Mouse (Mus musculus) heart, postnatal 4 days (tissue): ENCODE results near the gene Hoxd12. TPM values are rescaled to one million over a fixed set of nuclear protein-coding genes. Genes with fewer than 3 reads are reported as not detected.

Experiments used
- DNase-seq: peaks from one replicate; pipeline ENCODE4 v3.0.0; 2021
- total RNA-seq, 2 experiments: library from RNA; stranded (reverse); gene quantifications; 2 replicates each; pipeline ENCODE4 v1.2.3; 2021

Hoxd12 gene
- total RNA-seq, 2 experiments from 2014 or later = not detected

DNA sequence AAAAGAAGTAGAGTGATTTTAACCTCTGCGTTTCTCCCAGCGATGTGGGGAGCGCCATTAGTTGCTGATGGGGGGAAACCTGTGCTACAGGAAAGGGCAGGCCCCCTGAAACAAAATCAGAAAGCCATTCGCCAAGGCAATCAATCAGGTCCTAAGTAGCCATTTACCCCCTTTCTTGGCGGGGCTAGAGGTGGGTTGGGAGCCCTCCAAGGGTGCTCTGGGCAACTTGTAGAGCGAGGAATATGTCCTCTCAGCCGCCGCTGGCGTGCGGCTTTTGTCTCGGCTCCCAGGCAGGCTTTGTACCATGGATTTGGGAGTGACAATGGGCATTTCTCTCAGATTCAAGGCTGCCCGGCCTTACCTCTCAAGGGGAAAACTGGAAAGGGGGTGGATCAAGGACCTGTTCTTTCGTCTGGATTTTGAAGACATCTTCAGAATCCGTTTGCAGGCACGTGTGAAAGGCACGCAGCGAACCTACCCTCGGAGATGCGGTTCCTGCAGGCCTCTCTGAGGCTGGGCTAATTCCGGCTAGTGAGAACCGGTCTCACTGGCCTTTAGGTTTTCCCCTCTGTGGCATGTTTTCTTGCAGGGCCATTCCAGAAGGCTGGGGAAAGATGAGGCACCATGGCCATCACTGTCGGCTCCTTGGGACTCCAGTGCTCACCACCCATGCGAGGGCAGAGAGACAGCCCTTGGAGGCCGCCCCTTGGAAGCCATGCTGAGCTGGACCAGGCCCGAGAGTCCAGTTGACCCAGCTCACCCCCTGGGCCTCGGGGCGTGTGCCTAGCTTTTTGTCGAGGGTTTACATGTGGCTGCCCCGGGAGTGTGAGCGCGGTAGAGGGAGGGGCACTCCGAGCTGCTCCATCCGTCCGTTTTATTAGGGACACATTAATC is 21.9 kb downstream of the Hoxd12 start:
- DNase-seq = no peak

DNA sequence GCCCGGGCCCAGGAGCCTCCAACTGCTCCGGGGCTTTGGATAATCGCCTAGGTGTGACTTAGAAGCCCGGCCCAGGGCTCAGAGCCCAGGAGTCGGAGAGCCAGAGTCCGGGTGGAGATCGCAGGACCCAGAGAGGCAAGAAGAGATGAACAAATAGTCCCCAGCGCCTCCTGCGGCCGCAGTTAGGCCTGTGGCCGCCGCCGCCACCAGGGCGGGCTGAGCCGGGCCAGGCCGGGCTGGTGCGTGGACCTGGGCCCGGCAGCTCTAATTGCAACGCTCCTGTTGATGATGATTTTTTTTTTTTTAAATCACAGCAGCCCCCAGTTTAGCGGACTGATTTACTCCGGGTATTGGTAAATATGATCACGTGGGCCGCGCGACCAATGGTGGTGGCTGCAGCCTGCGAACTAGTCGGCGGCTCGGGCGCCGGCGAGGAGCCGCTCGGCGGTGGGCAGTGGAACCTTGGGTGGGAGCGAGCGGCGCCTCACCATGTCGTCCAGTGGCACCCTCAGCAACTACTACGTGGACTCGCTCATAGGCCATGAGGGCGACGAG is 22.8 kb downstream of the Hoxd12 start, which contains the start of gene Hoxd9:
Gene Hoxd9 (plus strand): TSS at position 161 of the 555 bp plus-strand sequence.
- DNase-seq = peak; percentile 54

DNA sequence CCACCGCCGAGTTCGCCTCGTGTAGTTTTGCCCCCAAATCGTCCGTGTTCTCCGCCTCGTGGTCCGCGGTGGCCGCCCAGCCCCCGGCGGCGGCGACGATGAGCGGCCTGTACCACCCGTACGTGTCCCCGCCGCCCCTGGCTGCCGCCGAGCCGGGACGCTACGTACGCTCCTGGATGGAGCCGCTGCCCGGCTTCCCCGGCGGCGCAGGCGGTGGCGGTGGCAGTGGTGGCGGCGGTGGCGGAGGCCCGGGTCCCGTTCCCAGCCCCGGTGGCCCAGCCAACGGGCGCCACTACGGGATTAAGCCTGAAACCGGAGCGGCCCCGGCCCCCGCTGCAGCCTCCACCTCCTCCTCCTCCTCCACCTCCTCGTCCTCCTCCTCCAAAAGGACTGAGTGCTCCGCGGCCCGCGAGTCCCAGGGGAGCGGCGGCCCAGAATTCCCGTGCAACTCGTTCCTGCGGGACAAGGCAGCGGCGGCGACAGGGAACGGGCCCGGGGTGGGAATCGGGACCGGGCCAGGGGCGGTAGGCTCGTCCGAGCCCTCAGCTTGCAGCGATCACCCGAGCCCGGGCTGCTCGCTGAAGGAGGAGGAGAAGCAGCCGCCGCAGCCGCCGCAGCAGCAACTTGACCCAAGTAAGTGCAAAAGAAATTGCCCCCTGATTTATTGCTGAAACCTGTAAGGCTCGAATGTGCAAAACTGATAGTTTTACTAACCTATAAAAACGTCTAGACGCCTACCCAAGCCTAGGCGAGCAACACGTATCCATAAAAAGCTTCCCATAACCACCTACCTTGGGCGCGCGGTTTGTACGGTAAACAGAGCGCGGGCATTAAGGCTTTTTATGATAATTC is 23.6 kb downstream of the Hoxd12 start:
- no peak for DNase-seq

DNA sequence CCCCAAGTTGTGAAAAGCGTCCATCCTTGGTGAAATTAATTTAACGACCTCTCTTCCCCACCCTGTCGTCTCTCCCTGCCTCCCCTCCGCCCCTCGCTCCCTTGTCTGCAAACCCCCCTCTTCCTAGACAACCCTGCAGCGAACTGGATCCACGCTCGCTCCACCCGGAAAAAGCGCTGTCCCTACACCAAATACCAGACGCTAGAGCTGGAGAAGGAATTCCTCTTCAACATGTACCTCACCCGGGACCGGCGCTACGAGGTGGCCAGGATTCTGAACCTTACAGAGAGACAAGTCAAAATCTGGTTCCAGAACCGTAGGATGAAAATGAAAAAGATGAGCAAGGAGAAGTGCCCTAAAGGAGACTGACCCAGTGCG is 24.2 kb downstream of the Hoxd12 start:
- no peak for DNase-seq

DNA sequence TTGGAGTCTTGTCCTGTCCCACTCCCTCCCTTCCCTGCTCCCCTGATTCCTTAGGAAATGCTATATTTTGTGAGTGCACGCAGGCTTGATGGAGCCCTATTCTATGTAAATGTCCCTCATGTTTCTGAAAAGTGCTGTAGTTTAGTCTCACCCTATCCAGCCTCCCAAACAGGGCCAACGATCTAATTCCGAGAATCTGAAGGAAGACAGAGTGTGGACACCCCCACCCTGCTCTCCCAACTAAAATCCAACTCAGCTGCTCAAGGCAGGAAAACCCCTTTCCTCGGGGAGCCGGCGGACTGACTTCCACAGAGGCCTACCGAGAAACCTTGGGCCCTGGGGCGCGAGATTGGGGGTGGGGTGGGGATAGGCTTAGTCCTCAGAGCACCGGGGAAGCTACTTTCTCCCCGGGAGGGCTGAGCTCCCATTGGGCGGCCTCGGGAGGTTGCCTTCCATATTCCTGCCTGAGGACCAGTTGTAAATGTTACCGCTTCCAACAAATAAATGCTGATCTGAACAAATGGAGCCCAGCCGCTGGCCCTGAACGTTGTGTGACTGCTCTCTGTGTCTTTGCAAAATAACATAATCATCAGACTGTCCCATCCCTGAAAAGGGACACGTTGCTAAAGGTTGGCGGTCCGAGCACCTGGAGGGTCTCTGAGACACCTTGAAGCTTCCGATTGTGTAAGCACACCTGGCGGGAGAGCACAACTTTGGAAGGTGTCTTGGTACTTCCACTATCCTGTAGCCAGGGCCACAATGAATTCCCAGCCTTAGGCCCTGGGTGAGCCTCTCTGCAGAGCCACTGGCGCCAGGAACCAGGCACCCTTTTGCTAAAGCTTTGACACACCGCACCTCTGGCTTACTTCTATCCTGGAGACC is 25.1 kb downstream of the Hoxd12 start:
- DNase-seq = no peak

DNA sequence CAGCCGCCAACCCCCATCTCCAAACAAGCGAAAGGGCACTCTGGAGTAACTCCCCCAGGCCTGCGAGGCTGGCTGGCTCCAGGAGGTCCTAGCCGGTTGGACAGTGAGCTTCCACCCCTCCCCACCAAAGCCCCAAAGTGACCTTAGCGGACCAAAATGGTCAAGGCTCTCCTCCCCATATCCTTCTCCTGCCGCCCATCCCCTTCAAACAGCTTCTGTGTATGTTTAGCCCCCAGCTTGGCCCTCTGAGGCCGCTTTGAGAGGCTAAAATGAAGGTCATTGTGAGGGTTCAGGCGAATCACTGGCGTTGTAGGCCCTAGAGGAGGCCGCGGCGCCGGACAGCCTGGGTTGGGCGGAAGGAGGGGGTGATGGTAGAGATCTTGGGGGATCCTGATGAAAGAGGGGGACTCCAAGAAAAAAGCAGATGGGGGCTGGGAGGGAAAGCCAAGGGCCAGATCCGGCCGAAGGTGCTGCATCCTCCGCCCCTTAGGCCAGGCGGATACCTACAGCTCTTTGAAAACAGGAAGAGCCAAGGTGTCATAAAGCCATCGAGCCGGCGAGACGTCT is 25.8 kb downstream of the Hoxd12 start:
- no peak for DNase-seq

DNA sequence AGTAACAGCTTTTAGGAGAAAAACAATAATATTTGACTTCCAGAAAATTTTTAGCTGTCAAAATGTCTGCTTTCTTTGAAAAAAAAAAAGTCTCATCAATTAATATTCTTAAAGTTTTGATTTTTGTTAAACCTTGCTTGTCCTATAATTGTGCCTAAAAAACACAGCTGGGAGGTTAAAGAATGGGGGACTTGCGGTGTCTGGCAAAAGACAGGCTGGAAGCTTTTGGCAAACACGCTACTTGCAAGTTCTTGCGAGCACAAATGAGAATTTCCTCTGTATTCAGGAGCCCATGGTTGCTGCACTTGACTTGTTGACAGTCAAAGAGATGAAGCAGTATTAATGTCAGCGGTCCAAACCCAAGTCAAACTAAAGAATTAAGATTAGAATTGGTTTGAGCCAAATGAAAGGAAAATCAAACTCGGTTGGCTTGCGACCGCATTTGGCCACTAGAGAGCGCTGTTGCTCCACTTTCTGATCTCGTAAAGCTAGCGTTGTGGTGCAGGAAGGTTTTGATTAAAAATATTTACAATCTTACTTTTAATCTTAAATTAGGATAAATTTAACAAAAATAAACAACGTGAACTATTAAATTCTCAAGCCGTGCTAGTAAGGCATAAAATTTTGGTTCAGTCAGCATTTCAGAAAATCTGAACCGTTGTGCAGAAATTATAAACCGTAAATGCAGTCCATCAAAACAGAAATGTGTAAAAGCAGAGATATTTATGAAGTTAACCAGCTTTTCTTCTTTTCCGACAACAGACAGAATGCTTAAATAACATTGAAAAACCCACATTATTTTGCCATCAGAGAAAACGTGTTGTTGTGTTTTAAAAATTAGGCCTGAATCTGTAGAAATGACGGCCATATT is 27.4 kb downstream of the Hoxd12 start:
- peak; percentile 87 for DNase-seq

DNA sequence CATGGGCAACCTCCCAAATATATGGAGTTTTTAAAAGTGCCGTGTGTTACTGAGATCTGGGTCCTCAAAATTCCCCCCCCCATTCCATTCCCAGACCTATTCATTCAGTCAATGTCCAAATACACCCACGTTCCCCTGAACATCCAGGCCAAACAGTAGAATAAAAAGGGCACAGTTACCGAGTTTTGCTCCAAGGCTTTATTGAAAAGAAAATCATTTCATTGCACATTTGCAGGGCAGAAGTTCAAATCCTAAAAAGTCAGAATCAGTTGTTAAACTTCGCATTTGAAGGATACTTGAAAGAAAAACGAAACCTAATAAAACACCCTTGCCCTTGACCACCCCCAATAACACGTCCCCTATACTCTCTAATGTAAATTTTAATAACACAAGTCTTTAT is 28.0 kb downstream of the Hoxd12 start:
- no peak for DNase-seq

DNA sequence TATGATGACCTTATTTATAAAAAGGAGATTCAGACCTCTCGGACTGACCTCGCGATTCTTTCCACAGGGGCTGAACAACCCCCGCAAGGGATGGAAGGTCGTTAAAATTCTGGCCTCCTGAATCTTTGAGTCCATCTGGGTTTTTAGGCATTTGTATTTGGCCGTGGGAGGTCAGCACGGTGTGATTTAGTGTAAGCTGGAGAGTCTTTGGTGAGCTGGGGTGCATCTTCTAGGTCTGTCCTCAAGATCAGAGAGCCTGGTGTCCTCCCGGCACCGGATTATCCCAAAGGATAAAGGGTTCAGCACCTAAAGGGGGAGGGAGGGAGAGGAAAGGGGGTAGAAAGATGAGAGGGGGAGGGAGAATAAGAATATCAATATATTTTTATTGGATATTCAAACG is 28.5 kb downstream of the Hoxd12 start:
- DNase-seq = no peak

DNA sequence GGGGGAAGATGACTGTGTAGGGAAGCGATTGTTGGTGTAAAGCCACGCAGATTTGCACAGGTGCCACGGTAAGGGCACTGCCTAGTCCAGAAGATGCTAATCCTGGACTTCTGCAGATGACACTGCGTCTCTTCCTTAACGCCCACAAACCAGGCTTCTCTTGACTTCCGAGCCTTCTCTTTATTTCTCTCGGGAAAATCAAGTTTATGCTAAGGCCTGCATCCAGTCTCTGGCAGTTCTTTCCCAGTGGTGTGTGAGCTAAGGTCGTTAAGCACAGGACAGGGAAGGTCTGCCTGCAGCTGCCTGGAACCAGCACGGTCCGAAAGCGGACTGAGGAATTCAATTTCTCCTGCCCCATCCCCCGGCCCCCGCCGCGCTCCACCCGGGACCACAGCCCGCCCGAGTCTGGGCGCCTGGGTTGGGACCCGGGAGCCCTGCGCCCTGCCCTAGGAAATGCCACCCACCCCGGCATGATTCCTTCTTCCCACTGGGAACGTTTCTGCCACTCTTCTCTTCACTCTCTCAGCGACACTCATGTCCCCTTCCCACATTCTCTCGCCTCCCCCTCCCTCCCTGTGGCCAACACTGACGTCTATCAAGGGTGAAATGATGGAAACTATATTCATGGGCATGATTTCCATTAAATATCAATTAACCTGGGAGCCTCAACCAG is 29.0 kb downstream of the Hoxd12 start:
- no peak for DNase-seq

DNA sequence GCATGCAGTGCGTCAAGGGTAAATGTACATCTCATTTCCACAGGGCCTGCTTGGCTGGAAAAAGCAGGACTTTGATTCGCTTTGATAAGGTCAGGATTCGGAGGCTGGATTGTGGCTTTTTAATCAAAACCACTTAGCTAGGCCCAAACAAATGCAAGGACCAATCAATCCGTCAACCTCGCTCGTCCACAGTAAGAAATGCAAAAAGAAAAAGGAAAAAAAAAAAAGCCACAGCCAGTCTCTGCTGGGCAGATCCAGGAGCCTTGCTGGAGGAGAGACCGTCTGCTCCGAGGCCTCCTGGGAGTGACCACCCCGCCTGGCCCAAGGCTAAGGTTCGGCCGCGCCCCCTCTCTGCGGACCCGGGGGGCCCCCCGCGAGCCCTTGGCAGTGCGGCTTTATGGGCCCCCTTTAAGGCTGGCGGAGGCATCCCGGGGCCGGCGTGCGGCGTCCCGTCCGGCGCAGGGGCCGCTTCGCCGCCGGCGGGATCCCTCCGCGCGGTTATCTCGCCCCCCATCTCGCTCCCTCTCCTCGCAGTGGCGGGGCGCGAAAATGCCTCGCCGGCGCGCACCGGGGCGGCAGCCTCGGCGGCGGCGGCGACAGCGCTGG is 29.7 kb downstream of the Hoxd12 start, which contains the start of gene Hoxd8:
Gene Hoxd8 (plus strand): TSS at position 223 of the 606 bp plus-strand sequence.
- peak; percentile 49 for DNase-seq

DNA sequence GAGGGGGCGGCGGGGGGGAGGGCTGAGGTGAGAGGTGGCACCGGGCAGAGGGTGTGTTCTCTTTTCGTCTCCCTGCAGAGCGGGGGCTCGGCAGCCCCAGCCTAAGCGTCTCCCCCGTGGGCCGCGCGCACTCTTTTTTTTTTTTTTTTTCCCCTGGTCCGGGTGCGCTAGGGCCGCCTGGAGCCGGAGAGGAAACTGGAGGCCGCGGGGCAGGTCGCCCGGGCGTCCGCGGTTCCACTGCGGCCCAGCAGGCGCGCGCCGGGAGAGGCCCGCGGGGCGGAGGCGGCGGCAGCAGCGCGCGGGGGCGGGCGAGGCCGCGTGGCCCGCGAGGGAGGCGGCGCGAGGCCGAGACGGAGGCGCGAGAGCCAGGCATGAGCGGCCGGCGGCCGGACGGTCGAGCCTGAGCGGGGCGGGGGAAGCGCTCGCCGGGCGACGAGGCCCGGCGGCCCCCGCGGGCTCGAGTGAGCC is 30.2 kb downstream of the Hoxd12 start:
- DNase-seq = no peak

DNA sequence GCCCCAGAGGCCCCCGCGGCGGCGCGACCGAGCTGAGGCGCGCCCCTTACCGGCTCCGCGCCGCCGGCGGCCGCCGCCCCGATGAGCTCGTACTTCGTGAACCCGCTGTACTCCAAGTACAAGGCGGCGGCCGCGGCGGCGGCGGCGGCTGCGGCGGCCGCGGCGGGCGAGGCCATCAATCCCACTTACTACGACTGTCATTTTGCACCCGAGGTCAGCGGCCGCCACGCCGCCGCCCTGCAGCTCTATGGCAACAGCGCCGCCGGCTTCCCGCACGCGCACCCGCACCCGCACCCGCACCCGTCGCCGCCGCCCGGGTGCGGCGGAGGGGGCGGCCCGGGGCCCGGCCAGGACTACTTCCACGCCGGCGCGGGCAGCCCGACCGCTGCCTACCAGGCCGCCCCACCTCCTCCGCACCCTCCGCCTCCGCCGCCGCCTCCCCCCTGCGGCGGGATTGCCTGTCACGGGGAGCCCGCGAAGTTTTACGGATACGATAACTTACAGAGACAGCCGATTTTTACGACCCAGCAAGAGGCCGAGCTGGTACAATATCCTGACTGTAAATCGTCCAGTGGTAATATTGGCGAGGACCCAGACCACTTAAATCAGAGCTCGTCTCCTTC is 30.8 kb downstream of the Hoxd12 start:
- DNase-seq = no peak

DNA sequence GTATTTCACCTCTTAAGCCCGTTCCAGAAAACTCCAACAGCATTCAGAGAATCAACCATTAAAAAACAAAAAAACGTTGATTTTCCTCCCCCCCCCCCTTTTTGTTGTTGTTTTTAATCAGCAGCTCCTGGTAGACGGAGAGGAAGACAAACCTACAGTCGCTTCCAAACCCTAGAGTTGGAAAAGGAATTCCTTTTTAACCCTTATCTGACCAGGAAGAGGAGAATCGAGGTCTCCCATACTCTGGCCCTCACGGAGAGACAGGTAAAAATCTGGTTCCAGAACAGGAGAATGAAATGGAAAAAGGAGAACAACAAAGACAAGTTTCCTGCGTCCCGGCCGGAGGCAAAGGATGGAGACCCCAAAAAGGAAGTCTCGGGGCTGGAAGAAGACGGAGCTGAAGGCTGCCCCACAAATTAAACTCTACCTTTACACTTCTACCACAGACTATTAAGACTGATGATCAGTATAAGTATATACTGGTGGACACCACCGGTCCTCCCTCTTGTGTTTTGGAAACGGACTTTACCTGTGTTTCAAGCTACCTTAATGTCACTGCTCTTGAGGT is 31.7 kb downstream of the Hoxd12 start:
- DNase-seq = no peak

DNA sequence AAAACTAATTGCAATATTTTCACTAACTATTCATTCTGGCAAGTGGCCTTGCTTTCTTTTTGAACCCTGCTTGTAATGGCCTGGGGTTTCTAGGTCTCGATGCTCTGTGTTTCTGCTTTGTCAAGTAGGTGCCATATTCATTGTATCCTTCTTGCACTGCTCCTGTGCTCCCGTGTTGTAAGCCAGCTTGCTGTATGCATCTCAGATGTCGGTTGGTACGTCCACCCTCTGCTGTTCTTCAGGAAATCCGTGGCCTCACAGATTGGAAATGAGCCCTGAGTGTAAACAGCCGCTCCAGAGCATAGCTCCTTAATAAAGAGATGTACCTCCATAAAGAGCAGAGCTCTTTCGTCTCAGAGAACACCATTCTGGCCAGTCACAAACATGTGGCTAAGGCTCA is 32.8 kb downstream of the Hoxd12 start:
- no peak for DNase-seq

DNA sequence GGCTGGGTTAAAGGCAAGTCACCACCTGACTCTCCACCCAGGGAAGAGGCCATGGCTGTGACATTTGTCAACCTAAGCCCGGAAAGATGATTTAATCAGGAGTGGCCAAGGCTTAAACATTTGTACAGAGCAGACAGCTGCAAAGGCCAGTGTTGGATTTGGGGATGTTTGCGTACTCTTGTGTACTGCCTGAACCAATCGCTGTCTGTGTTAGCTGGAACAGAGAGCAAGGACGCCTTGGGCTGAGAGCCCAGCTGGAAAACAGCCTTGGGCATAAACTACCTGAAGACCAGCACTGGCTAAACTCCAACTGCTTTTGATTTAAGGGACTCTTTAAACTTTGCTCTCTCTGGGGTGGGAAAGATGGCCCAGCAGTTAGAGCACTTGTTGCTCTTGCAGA is 33.9 kb downstream of the Hoxd12 start:
- DNase-seq = no peak

DNA sequence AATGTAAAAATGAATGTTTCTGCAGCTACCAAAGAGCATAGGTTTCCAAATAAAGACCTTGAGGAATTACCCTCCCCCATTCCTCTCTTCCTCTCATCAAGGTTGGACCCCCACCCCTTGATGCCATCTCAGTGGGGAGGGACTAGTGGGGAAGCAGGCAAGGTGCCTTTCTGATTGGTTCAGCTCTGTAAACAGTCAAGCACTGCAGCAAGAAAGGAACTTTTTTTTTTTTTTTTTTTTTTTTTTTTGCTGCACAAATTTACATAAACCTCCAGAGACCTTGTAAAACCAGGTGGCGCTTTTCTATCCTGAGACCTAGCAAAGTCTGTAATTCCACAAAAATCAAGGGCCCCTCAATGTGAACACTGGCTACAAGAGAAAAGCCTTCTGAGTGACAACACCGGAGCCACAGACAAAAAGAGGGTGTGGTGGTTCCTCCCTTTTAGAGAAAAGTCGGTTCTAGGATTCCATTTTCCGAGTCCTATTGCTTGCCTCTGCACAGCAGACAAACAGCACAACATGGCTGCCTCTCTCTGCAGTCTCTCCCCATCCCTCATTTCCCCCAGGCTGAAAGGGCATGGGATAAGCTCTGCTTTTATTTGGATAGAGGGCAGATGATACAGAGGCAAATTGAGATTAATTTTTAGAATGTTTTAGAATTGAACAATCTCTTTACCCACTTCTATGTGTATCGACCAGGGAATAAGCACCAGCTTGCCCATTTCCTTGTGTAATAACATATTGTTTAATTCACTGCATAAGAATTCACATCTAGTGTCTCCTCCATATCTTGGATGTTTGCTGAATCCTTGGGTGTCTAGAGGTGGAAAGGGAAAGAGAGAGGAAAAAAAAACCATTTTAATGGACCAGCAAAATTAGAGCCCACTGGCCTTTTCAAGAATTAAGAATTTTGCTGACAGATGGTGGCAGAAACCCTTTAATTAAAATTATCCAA is 34.9 kb downstream of the Hoxd12 start:
- no peak for DNase-seq
